Mouse (Mus musculus): ENCODE measurements around the gene Arhgap22.

DNA sequence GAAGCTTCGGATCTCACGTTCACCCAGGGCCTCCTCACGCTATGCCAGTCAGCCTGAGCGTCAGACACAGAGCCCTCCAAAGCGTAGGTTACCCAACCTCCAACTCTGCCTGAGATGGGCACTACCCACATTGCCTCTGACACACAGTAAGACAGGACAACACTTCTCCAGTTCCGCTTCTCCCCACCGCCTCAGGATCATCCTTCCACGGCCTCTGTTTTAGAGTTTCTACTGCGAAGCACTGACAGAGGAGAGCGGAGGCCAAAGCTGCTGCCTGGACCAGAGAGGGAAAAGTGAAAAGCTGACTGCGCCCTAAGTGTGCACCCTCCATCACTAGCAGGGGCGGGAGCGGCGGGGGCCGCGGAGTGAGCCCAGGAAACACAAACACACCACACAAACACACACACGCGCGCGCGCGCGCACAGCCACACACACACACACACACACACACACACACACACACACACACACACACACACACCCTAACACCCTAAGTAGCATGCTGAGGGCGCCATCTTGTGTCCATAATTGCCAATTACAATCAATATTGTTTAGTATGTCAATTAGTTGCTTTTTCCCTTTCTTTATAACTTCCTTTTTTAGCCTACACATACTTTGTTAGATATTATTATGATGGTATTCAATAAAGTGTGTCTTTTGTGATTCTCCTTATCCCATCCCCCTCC lies 8.4 kb upstream of the Arhgap22 start:
- TF ChIP-seq CTCF (IDR thresholded peaks at IDR 0.05; ENCODE audit: low read depth, low read length) (peak; percentile 48; the same call in 1 of the 2 replicates), POLR2A (IDR thresholded peaks at IDR 0.05; ENCODE audit: borderline replicate concordance, low read depth, low read length) (no peak)
